Mouse (Mus musculus): ENCODE measurements around the gene Pakap. TPM values are rescaled to one million over a fixed set of nuclear protein-coding genes. Genes with fewer than 3 reads are reported as not detected.

Gene Pakap
- polyA plus RNA-seq, 3 experiments from 2014 or later: 0.50 to 2.1 (median 1.1) TPM

- ATAC-seq: no peak
These were observed 6.7 kb downstream of the Pakap start for GRCm38 (mm10) chr4:57574646-57575045.

GRCm38 (mm10) chr4:57575686-57576085 is 7.7 kb downstream of the Pakap start:
- ATAC-seq: no peak

- no peak for ATAC-seq
These were observed 8.1 kb downstream of the Pakap start for GRCm38 (mm10) chr4:57576095-57576494.

GRCm38 (mm10) chr4:57579683-57580082 is 11.7 kb downstream of the Pakap start:
- no peak for ATAC-seq

- ATAC-seq: no peak
These were observed 17.4 kb downstream of the Pakap start for GRCm38 (mm10) chr4:57585281-57585800.

GRCm38 (mm10) chr4:57586933-57587658 is 19.1 kb downstream of the Pakap start:
- ATAC-seq: no peak

- no peak for ATAC-seq
These were observed 20.4 kb downstream of the Pakap start for GRCm38 (mm10) chr4:57588356-57588755.

- ATAC-seq: no peak
These were observed 24.8 kb downstream of the Pakap start for GRCm38 (mm10) chr4:57592751-57593150.

GRCm38 (mm10) chr4:57599946-57600345 is 32.0 kb downstream of the Pakap start:
- ATAC-seq: no peak

- no peak for ATAC-seq
These were observed 32.9 kb downstream of the Pakap start for GRCm38 (mm10) chr4:57600685-57601457.

GRCm38 (mm10) chr4:57601458-57601835 is 33.5 kb downstream of the Pakap start:
- ATAC-seq: no peak

- no peak for ATAC-seq
These were observed 34.1 kb downstream of the Pakap start for GRCm38 (mm10) chr4:57601903-57602617.

- ATAC-seq: no peak
These were observed 38.3 kb downstream of the Pakap start for GRCm38 (mm10) chr4:57606258-57606657.

GRCm38 (mm10) chr4:57607247-57607942 is 39.4 kb downstream of the Pakap start:
- no peak for ATAC-seq

GRCm38 (mm10) chr4:57611303-57612077 is 43.5 kb downstream of the Pakap start:
- ATAC-seq: no peak

- ATAC-seq: no peak
These were observed 44.7 kb downstream of the Pakap start for GRCm38 (mm10) chr4:57612716-57613115.

GRCm38 (mm10) chr4:57614686-57615085 is 46.7 kb downstream of the Pakap start:
- ATAC-seq: no peak

- ATAC-seq: no peak
These were observed 50.8 kb downstream of the Pakap start for GRCm38 (mm10) chr4:57618743-57619142.

- no peak for ATAC-seq
These were observed 54.8 kb downstream of the Pakap start for GRCm38 (mm10) chr4:57622816-57623215.

GRCm38 (mm10) chr4:57624819-57625218 is 56.8 kb downstream of the Pakap start:
- no peak for ATAC-seq

GRCm38 (mm10) chr4:57625306-57625705 is 57.3 kb downstream of the Pakap start:
- ATAC-seq: no peak

- no peak for ATAC-seq
These were observed 57.8 kb downstream of the Pakap start for GRCm38 (mm10) chr4:57625756-57626155.
